Mouse (Mus musculus) CH12.LX (cell line): ENCODE data around the gene Gse1.

Experiments
- CTCF ChIP-seq, 2 experiments: IDR thresholded peaks in 1 of 2; conservative IDR thresholded peaks in 1 of 2; 2 replicates each; pipeline ENCODE4 v1.5.1; 2011 to 2012; ENCODE audit warnings: low read depth in 2 of 2, low read length in 2 of 2, improper control_type of control experiment in 1 of 2, inconsistent platforms in 1 of 2, mild to moderate bottlenecking in 1 of 2, moderate library complexity in 1 of 2
- NELFE ChIP-seq: IDR thresholded peaks from 2 replicates; pipeline ENCODE4 v1.6.1; 2011; ENCODE audit warnings: low read depth, low read length, improper control_type of control experiment
- POLR2A ChIP-seq: IDR thresholded peaks from 2 replicates; pipeline ENCODE4 v1.6.1; 2011; ENCODE audit warnings: low read depth, mild to moderate bottlenecking, improper control_type of control experiment, low read length

DNA sequence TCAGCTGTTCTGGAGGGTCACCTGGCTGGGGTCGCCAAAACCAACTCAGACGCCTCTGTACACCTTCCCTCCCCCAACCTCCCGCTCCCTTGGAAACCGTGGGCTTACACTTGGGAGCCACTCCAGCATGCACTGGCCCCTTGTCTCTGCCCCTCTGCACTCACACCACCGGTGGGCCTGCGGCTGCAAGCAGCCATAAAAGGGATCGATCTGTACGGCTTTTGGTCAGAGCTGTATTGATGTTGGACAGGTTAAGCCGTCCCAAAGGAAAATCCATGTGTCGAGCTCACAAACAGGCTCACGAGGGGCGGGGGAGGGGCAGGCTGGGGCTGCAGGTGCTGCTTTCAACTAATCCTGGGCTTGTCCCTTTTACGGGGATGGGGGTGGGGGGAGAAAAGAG lies 314.7 kb downstream of the Gse1 start:
- TF ChIP-seq NELFE = no peak
- TF ChIP-seq CTCF (conservative IDR thresholded peaks at IDR 0.05 in 1 of 2, IDR thresholded peaks at IDR 0.05 in 1 of 2; ENCODE audit: low read depth in 2 of 2, low read length in 2 of 2) = no peak
- TF ChIP-seq POLR2A = no peak
